Mouse (Mus musculus): ENCODE measurements around the gene Degs2. TPM values are rescaled to one million over a fixed set of nuclear protein-coding genes. Genes with fewer than 3 reads are reported as not detected.

The Degs2 gene
- polyA plus RNA-seq, 1 experiment from 2014 or later, result 19.0 TPM

DNA sequence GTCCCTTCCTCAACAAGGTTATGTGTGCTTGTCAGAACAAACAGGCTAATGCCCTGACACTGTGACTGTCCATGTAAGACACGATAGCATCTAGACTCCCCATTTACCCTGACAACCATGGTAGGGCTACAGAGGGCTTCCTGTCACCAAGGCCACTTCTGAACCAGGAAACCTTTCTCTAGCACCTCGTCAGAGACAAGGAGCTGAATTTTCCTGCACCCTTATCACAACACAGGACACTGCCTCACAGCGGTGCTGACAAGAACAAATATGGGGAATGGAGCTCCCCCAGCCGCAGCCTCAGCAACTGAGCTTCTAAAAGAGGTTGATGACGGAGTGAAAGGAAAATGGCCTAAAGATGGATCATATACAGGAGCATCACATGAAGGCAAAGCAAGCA is 64.7 kb downstream of the Degs2 start:
- 84% methylated on average over 5 of the region's 5 CpGs for WGBS
- Histone ChIP-seq H3K9me3 (replicated peaks; ENCODE audit: low read length) (no peaks in the 10 kb centered on the region), H3K27ac (no peak overlapping the region), H3K9ac (ENCODE audit: low read depth, low read length) (no peak overlapping the region), H3K4me3 (replicated peaks; ENCODE audit: low read depth, low read length) (no peak overlapping the region), H3K27me3 (ENCODE audit: insufficient read depth, low read length) (no peaks in the 10 kb centered on the region), H3K4me2 (ENCODE audit: low read length) (no peak overlapping the region), H3K36me3 (ENCODE audit: insufficient read depth, low read length) (no peaks in the 10 kb centered on the region), H3K4me1 (replicated peaks; ENCODE audit: insufficient read depth, low read length) (no peaks in the 10 kb centered on the region)
- no peak for TF ChIP-seq CTCF (IDR thresholded peaks at IDR 0.05; ENCODE audit: low read depth)
- DNase-seq (ENCODE audit: low spot score), result no peak
- ATAC-seq (replicated peaks; ENCODE audit: low FRiP score, low read depth), result no peak

DNA sequence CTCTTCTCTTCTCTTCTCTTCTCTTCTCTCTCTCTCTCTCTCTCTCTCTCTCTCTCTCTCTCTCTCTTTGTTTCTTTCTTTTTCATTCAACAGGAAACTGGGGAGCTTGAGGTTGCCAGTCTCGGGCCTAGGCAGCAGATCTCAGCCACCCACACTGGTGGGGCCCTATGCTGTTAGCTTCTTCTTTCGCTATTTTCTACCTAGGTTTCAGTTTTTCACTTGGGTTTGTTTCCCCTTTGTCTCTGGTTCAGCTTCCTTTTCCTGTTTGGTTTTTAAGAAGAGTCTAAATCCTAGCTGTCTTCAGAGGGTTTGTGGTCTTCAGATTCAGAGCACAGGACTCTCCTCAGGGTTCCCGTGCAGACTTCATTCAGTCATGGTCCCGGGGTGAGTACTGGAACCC is 66.6 kb downstream of the Degs2 start:
- no peak for ATAC-seq (replicated peaks; ENCODE audit: low FRiP score, low read depth)
- 89% methylated on average over 4 of the region's 4 CpGs for WGBS

DNA sequence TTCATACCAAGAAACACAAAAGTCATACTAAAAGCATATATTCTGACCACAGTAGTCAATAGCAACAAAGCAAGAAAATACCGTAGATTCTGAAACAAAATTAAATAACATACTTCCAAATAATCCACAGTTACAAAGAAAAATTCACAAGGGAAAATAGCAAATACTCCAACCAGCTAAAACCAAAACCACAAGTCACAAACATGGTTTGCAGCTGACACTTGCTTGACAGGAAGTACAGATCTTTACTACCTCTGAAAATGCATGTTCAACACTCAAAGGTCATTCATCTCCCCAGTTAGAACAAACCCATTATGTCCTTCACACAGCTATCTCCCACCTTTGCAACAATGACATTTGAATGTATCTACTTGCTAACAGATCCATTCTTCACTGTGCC is 68.1 kb downstream of the Degs2 start:
- no peak for TF ChIP-seq CTCF (IDR thresholded peaks at IDR 0.05; ENCODE audit: low read depth)
- no peak for DNase-seq (ENCODE audit: low spot score)
- Histone ChIP-seq H3K27me3 (ENCODE audit: insufficient read depth, low read length) (no peaks in the 10 kb centered on the region), H3K27ac (no peak overlapping the region), H3K9ac (ENCODE audit: low read depth, low read length) (no peak overlapping the region), H3K4me3 (replicated peaks; ENCODE audit: low read depth, low read length) (no peak overlapping the region), H3K4me1 (replicated peaks; ENCODE audit: insufficient read depth, low read length) (no peaks in the 10 kb centered on the region), H3K4me2 (ENCODE audit: low read length) (no peak overlapping the region), H3K9me3 (replicated peaks; ENCODE audit: low read length) (no peaks in the 10 kb centered on the region), H3K36me3 (ENCODE audit: insufficient read depth, low read length) (no peaks in the 10 kb centered on the region)
- 90% methylated on average over 1 of the region's 1 CpGs for WGBS
- no peak for ATAC-seq (replicated peaks; ENCODE audit: low FRiP score, low read depth)

More for the DNA sequence above, 66.6 kb downstream of the Degs2 start:
- Histone ChIP-seq H3K27ac (no peak overlapping the region), H3K9me3 (replicated peaks; ENCODE audit: low read length) (no peaks in the 10 kb centered on the region), H3K36me3 (ENCODE audit: insufficient read depth, low read length) (no peaks in the 10 kb centered on the region), H3K27me3 (ENCODE audit: insufficient read depth, low read length) (no peaks in the 10 kb centered on the region), H3K4me1 (replicated peaks; ENCODE audit: insufficient read depth, low read length) (no peaks in the 10 kb centered on the region), H3K4me2 (ENCODE audit: low read length) (no peak overlapping the region), H3K9ac (ENCODE audit: low read depth, low read length) (no peak overlapping the region), H3K4me3 (replicated peaks; ENCODE audit: low read depth, low read length) (no peak overlapping the region)
- no peak for TF ChIP-seq CTCF (IDR thresholded peaks at IDR 0.05; ENCODE audit: low read depth)
- no peak for DNase-seq (ENCODE audit: low spot score)

DNA sequence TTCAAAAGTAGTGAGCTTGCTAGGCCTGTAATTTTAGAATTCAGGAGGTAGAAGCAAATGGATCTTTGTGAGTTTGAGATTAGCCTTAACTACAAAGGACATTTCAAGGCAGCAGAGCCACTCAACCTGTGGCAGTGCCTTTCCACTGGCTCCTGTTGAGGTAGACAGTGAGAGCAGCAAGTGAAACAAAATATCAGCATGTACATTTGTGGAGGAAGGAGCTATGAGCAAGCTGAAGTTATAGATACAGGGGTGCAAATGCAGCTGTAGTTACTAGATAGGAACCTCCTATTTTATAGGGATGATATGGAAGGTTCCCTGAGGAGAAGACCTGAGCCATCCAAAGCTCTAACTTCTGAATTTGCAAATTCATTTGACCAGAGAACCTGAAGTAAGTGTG is 69.6 kb downstream of the Degs2 start:
- no peak overlapping the region for H3K27ac ChIP-seq
- no peaks in the 10 kb centered on the region for H3K36me3 ChIP-seq (ENCODE audit: insufficient read depth, low read length)
- no peak overlapping the region for H3K4me3 ChIP-seq (replicated peaks; ENCODE audit: low read depth, low read length)
- H3K4me2 ChIP-seq (ENCODE audit: low read length), result no peak overlapping the region
- H3K4me1 ChIP-seq (replicated peaks; ENCODE audit: insufficient read depth, low read length), result no peaks in the 10 kb centered on the region
- no peaks in the 10 kb centered on the region for H3K9me3 ChIP-seq (replicated peaks; ENCODE audit: low read length)
- ATAC-seq (replicated peaks; ENCODE audit: low FRiP score, low read depth), result no peak
- no peak for TF ChIP-seq CTCF (IDR thresholded peaks at IDR 0.05; ENCODE audit: low read depth)
- no peak for DNase-seq (ENCODE audit: low spot score)
- no peak overlapping the region for H3K9ac ChIP-seq (ENCODE audit: low read depth, low read length)
- H3K27me3 ChIP-seq (ENCODE audit: insufficient read depth, low read length), result no peaks in the 10 kb centered on the region

DNA sequence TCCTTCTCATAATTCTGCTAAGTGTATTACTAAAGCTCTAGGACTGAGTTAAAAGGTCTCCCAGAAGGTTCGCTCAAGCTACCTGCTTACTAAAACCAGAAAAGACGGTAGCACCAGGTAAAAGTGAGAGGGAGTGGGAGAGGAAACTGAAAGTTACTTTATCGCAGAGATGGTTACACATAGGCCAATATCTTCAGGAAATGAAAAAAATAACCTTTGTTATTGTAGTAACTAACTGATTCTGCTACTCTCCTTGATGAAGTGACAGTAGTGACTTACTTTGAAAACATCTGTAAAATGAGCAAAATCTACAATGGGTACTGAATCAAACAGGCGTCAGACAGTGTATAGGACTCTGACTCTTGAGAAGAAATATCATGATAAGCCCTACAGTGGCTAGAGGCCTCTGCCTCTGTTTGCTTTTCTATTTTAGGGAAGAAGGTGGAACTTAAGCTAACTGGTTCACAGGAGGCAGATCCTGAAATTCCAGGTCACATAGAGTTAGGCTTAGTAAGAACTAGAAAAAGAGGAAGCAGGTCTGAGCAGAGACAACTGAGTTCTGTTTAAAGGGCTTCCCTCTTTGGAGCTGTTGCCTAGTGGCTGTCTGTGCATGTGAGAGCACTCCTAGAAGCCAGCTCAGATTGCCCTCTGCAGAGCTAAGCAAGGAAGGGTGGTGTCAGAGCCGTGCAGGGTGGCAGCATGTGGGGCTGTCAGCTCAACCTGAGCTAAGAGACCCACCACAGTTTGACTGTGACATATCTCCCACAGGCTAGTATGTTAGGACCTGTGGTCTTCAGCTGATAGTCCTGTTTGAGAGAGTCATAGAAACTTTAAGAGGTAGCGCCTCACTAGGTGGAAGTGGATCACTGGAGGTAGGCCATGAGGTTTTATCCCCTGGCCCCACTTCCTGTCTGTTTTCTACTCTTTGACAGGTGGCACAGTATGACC is 71.1 kb downstream of the Degs2 start:
- WGBS, result 79% methylated on average over 6 of the region's 6 CpGs
- ATAC-seq (replicated peaks; ENCODE audit: low FRiP score, low read depth) (no peak), DNase-seq (ENCODE audit: low spot score) (no peak)
- Histone ChIP-seq H3K4me2 (ENCODE audit: low read length) (no peak overlapping the region), H3K9me3 (replicated peaks; ENCODE audit: low read length) (no peaks in the 10 kb centered on the region), H3K36me3 (ENCODE audit: insufficient read depth, low read length) (no peaks in the 10 kb centered on the region), H3K27me3 (ENCODE audit: insufficient read depth, low read length) (no peaks in the 10 kb centered on the region), H3K4me1 (replicated peaks; ENCODE audit: insufficient read depth, low read length) (no peaks in the 10 kb centered on the region), H3K9ac (ENCODE audit: low read depth, low read length) (no peak overlapping the region), H3K4me3 (replicated peaks; ENCODE audit: low read depth, low read length) (no peak overlapping the region), H3K27ac (no peak overlapping the region)
- TF ChIP-seq CTCF (IDR thresholded peaks at IDR 0.05; ENCODE audit: low read depth), result no peak

DNA sequence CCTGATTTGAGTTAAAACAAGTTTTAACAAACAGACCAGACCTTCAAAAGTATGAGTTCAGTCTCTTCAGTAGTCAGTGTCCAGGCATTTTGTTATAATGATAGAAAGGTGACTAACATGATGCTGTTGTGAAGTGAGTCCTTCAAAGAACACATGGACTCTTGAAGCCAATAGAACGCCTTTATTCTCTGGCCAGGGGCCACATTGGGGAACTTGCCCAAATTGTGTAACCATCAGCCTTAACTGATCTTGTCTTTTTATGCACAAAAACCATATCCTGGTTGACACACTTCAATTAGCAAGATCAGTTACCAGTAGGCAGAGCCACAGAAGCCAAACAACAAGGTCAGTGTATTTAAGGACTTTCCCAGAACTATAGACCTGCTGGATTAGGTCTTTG is 72.6 kb downstream of the Degs2 start:
- no peaks in the 10 kb centered on the region for H3K4me1 ChIP-seq (replicated peaks; ENCODE audit: insufficient read depth, low read length)
- H3K27ac ChIP-seq, result no peak overlapping the region
- no peaks in the 10 kb centered on the region for H3K9me3 ChIP-seq (replicated peaks; ENCODE audit: low read length)
- ATAC-seq (replicated peaks; ENCODE audit: low FRiP score, low read depth) (no peak), DNase-seq (ENCODE audit: low spot score) (no peak)
- H3K27me3 ChIP-seq (ENCODE audit: insufficient read depth, low read length), result no peaks in the 10 kb centered on the region
- no peak overlapping the region for H3K9ac ChIP-seq (ENCODE audit: low read depth, low read length)
- WGBS, result 95% methylated on average over 1 of the region's 1 CpGs
- no peak for TF ChIP-seq CTCF (IDR thresholded peaks at IDR 0.05; ENCODE audit: low read depth)
- no peaks in the 10 kb centered on the region for H3K36me3 ChIP-seq (ENCODE audit: insufficient read depth, low read length)
- no peak overlapping the region for H3K4me3 ChIP-seq (replicated peaks; ENCODE audit: low read depth, low read length)
- no peak overlapping the region for H3K4me2 ChIP-seq (ENCODE audit: low read length)

MicroRNA genes within 50 kb of the gene (microRNA counts, 519-probe panel; counts per million panel counts)
- microRNA mmu-miR-342-3p, result 5,863 counts per million, percentile 89 among the panel's probes with 10 or more counts
- 330 counts per million, percentile 68 among the panel's probes with 10 or more counts for microRNA mmu-miR-342-5p

Small RNA genes lying within 50 kb of the gene (microRNA-seq; reads per million reads assigned to microRNA genes)
- gene Gm23872 (not detected), gene Mir342 (1,850 reads per million, percentile 83 among the genes with 10 or more reads in this experiment)

Other genes starting within 250 kb of the Degs2 start
- 46.5 and 52.6 TPM in 2 replicates for gene Evl, start 147.6 kb downstream of the Degs2 start, polyA plus RNA-seq (2015; fragmentation: Nextera tagmentation; extraction: Ambion mirVana)
- 15.6 and 17.3 TPM in 2 replicates for gene Yy1, start 90.7 kb upstream of the Degs2 start, polyA plus RNA-seq (2015; fragmentation: Nextera tagmentation; extraction: Ambion mirVana)
- 6.4 and 6.6 TPM in 2 replicates for gene Slc25a29, start 133.6 kb upstream of the Degs2 start, polyA plus RNA-seq (2015; fragmentation: Nextera tagmentation; extraction: Ambion mirVana)
- gene Slc25a47, start 133.7 kb upstream of the Degs2 start, polyA plus RNA-seq (2015; fragmentation: Nextera tagmentation; extraction: Ambion mirVana), result 7.1 and 7.6 TPM in 2 replicates
- gene Wdr25, start 191.3 kb upstream of the Degs2 start, polyA plus RNA-seq (2015; fragmentation: Nextera tagmentation; extraction: Ambion mirVana), result 5.3 and 6.6 TPM in 2 replicates
- 67.3 and 72.7 TPM in 2 replicates for gene Wars, start 191.9 kb upstream of the Degs2 start, polyA plus RNA-seq (2015; fragmentation: Nextera tagmentation; extraction: Ambion mirVana)

Measured in kidney, postnatal 0 days (tissue).